Mouse (Mus musculus) T-helper 2 cell (primary cell): ENCODE data around the gene Dr1.
"Not testable (repeated sequence)": the region's sequence is repeated elsewhere in the genome, so short reads cannot be mapped to it uniquely, and the experiment has no call there.

ENCODE experiments used
- in situ Hi-C: fragments of 300-600 bp; cut with MboI, MseI; formaldehyde crosslinking; loops from one replicate; pipeline ENCODE4 v1.15.1; 2025; ENCODE audit warnings: high pct_unique_total_duplicates

Gene Dr1

GRCm38 (mm10) chr5:108268127-108269062 lies at the start of gene Dr1:
Gene Dr1 (plus strand): TSS chr5:108268897.
- in situ Hi-C loops = loop anchor here (5.0 kb wide), 1 partner anchor 44 kb away; the partner anchor contains the start of gene Pigg

- in situ Hi-C loops = no loop called here
These were observed 44.6 kb upstream of the Dr1 start for GRCm38 (mm10) chr5:108224077-108224476.

- in situ Hi-C loops = no loop called here
These were observed 42.5 kb upstream of the Dr1 start for GRCm38 (mm10) chr5:108226159-108226558.

- in situ Hi-C loops = no loop called here
These were observed 22.4 kb upstream of the Dr1 start for GRCm38 (mm10) chr5:108246314-108246765.

- in situ Hi-C loops = loop anchor here (10.0 kb wide), 1 partner anchor 45 kb away; no protein-coding TSS in a partner anchor
These were observed 18.7 kb upstream of the Dr1 start for GRCm38 (mm10) chr5:108250033-108250432.

GRCm38 (mm10) chr5:108255259-108255658 lies 13.4 kb upstream of the Dr1 start:
- in situ Hi-C loops = loop anchor here (10.0 kb wide), 1 partner anchor 50 kb away; no protein-coding TSS in a partner anchor

- in situ Hi-C loops = no loop called here
These were observed 6.0 kb upstream of the Dr1 start for GRCm38 (mm10) chr5:108262722-108263121.

- in situ Hi-C loops = not testable (repeated sequence)
These were observed 4.9 kb upstream of the Dr1 start for GRCm38 (mm10) chr5:108263785-108264184.

GRCm38 (mm10) chr5:108266990-108267389 lies 1.7 kb upstream of the Dr1 start:
- in situ Hi-C loops = loop anchor here (5.0 kb wide), 1 partner anchor 45 kb away; the partner anchor contains the start of gene Pigg

GRCm38 (mm10) chr5:108269063-108269810 lies 540 bp downstream of the Dr1 start:
- in situ Hi-C loops = loop anchor here (5.0 kb wide), 1 partner anchor 43 kb away; the partner anchor contains the start of gene Pigg

- in situ Hi-C loops = loop anchor here (5.0 kb wide), 1 partner anchor 43 kb away; the partner anchor contains the start of gene Pigg
These were observed 1.1 kb downstream of the Dr1 start for GRCm38 (mm10) chr5:108269811-108270151.

GRCm38 (mm10) chr5:108270415-108270814 lies 1.7 kb downstream of the Dr1 start:
- in situ Hi-C loops = no loop called here

- in situ Hi-C loops = not testable (repeated sequence)
These were observed 2.6 kb downstream of the Dr1 start for GRCm38 (mm10) chr5:108271345-108271744.

- in situ Hi-C loops = no loop called here
These were observed 18.3 kb downstream of the Dr1 start for GRCm38 (mm10) chr5:108286957-108287356.

- in situ Hi-C loops = no loop called here
These were observed 32.9 kb downstream of the Dr1 start for GRCm38 (mm10) chr5:108301567-108301966.

GRCm38 (mm10) chr5:108312224-108313064 lies 43.7 kb downstream of the Dr1 start, which contains the start of gene Pigg:
Gene Pigg (plus strand): TSS chr5:108312609.
- in situ Hi-C loops = loop anchor here (5.0 kb wide), 1 partner anchor 45 kb away; the partner anchor contains the start of gene Dr1

- in situ Hi-C loops = loop anchor here (5.0 kb wide), 1 partner anchor 46 kb away; the partner anchor contains the start of gene Dr1
These were observed 44.6 kb downstream of the Dr1 start for GRCm38 (mm10) chr5:108313065-108313860.
